Mouse (Mus musculus) CH12.LX (cell line): ENCODE results near the gene Thap7.

Source experiments
- CHD1 ChIP-seq: IDR thresholded peaks from 2 replicates; pipeline ENCODE4 v1.6.1; 2012; ENCODE audit warnings: low read depth, low read length, improper control_type of control experiment, inconsistent platforms
- CHD2 ChIP-seq: IDR thresholded peaks from 2 replicates; pipeline ENCODE4 v1.6.1; 2011; ENCODE audit warnings: low read length, improper control_type of control experiment
- CTCF ChIP-seq, 2 experiments: IDR thresholded peaks in 1 of 2; conservative IDR thresholded peaks in 1 of 2; 2 replicates each; pipeline ENCODE4 v1.5.1; 2011 to 2012; ENCODE audit warnings: low read depth in 2 of 2, low read length in 2 of 2, improper control_type of control experiment in 1 of 2, inconsistent platforms in 1 of 2, mild to moderate bottlenecking in 1 of 2, moderate library complexity in 1 of 2
- ETS1 ChIP-seq: conservative IDR thresholded peaks from 2 replicates; pipeline ENCODE4 v1.6.1; 2012; ENCODE audit warnings: low read depth, mild to moderate bottlenecking, inconsistent platforms, low read length, improper control_type of control experiment, moderate library complexity
- KAT2A ChIP-seq: IDR thresholded peaks from 2 replicates; pipeline ENCODE4 v1.6.1; 2012; ENCODE audit warnings: low read length, improper control_type of control experiment, inconsistent platforms; ENCODE audit not compliant: insufficient replicate concordance
- MEF2A ChIP-seq: IDR thresholded peaks from 2 replicates; pipeline ENCODE4 v1.6.1; 2014; ENCODE audit warnings: low read depth, mild to moderate bottlenecking, inconsistent platforms, low read length, improper control_type of control experiment, borderline replicate concordance
- POLR2A ChIP-seq: IDR thresholded peaks from 2 replicates; pipeline ENCODE4 v1.6.1; 2011; ENCODE audit warnings: low read depth, mild to moderate bottlenecking, improper control_type of control experiment, low read length
- POLR2AphosphoS2 ChIP-seq: IDR thresholded peaks from 2 replicates; pipeline ENCODE4 v1.6.1; 2011; ENCODE audit warnings: low read depth, low read length, improper control_type of control experiment
- TBP ChIP-seq: conservative IDR thresholded peaks from 2 replicates; pipeline ENCODE4 v1.6.1; 2011; ENCODE audit warnings: low read depth, low read length, improper control_type of control experiment
- USF1 ChIP-seq: IDR thresholded peaks from 2 replicates; pipeline ENCODE4 v1.6.1; 2014; ENCODE audit warnings: low read depth, mild to moderate bottlenecking, inconsistent platforms, low read length, improper control_type of control experiment

DNA sequence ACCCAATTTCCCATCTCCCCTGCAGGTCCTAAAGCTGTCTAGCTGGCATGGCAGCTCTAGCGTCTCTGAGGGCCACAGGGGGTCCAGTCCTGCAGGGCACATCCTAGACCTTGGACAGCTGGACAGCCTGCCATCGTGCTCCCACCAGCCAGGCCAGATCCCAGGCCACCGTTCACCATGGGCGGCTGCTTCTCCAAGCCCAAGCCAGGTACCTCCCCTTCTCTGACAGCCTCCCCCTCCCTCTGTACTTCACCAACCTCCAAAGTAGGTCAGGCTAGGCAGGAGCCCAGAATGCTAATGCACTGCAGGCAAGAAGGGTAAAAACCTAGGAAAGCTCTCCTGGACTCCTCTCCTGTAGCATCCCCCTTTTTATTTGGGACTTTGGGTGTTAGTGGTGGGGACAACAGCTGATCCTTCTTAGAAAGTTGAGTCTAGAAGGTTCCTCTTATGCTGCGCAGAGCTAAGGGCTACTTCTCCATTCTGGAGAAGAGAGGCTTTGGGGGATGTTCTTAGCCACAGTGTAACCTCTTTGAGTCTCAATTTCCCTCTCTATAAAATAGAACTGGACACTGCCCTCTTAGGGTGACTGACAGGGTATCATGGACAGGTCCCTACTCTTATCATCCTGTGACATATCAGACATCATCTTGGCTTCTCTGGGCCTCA lies 38.9 kb downstream of the Thap7 start:
- no peak for TF ChIP-seq POLR2AphosphoS2
- no peak for TF ChIP-seq CTCF (conservative IDR thresholded peaks at IDR 0.05 in 1 of 2, IDR thresholded peaks at IDR 0.05 in 1 of 2; ENCODE audit: low read depth in 2 of 2, low read length in 2 of 2)
- no peak for TF ChIP-seq KAT2A
- no peak for TF ChIP-seq ETS1
- no peak for TF ChIP-seq POLR2A
- no peak for TF ChIP-seq CHD2
- TF ChIP-seq TBP, result no peak
- TF ChIP-seq MEF2A, result no peak
- no peak for TF ChIP-seq USF1
- no peak for TF ChIP-seq CHD1
